Mouse (Mus musculus) neural tube, embryonic 13.5 days (tissue): ENCODE data around the gene Cd300lf. TPM values are rescaled to one million over a fixed set of nuclear protein-coding genes. Genes with fewer than 3 reads are reported as not detected.

ENCODE experiments used
- ATAC-seq: fragments of 200-750 bp; cut with Nextera tagmentation; 2 replicates; pipeline ENCODE4 v1.8.0; 2017; ENCODE audit warnings: low read depth, mild to moderate bottlenecking, moderate TSS enrichment, moderate library complexity
- H3K27ac ChIP-seq: fragments of 300-500 bp; sonication (generic); replicated peaks from 2 replicates; pipeline ENCODE4 v1.5.1; 2015; ENCODE audit warnings: moderate library complexity, mild to moderate bottlenecking, inconsistent platforms
- H3K27me3 ChIP-seq: fragments of 300-500 bp; sonication (generic); 2 replicates; pipeline ENCODE4 v1.6.1; 2015; ENCODE audit warnings: mild to moderate bottlenecking, inconsistent platforms
- H3K36me3 ChIP-seq: fragments of 300-500 bp; sonication (generic); 2 replicates; pipeline ENCODE4 v1.6.1; 2015; ENCODE audit warnings: mild to moderate bottlenecking, inconsistent platforms
- H3K4me1 ChIP-seq: fragments of 300-500 bp; sonication (generic); replicated peaks from 2 replicates; pipeline ENCODE4 v1.6.1; 2015; ENCODE audit warnings: inconsistent platforms
- H3K4me2 ChIP-seq: fragments of 300-500 bp; sonication (generic); 2 replicates; pipeline ENCODE4 v1.6.1; 2015; ENCODE audit warnings: inconsistent platforms, mild to moderate bottlenecking, moderate library complexity
- H3K4me3 ChIP-seq: fragments of 300-500 bp; sonication (generic); 2 replicates; pipeline ENCODE4 v1.5.1; 2015; ENCODE audit warnings: mild to moderate bottlenecking, inconsistent platforms
- H3K9ac ChIP-seq: fragments of 300-500 bp; sonication (generic); 2 replicates; pipeline ENCODE4 v1.6.1; 2015; ENCODE audit warnings: moderate library complexity, mild to moderate bottlenecking, inconsistent platforms
- H3K9me3 ChIP-seq: fragments of 300-500 bp; sonication (generic); 2 replicates; pipeline ENCODE4 v1.6.1; 2016; ENCODE audit warnings: inconsistent platforms
- WGBS: fragments of 180-500 bp; shearing (Covaris S2); methylation state at CpG from one replicate; pipeline ENCODE4 v1.1.7; 2015; 5-methylcytosine and 5-hydroxymethylcytosine counted together
- polyA plus RNA-seq: library from polyadenylated mRNA; unstranded; fragments of >200 nt; fragmentation: Nextera tagmentation; extraction: Ambion mirVana; gene quantifications from 2 replicates; pipeline ENCODE4 v1.2.1, GENCODE M21; 2015

Gene Cd300lf
- polyA plus RNA-seq, 1 experiment from 2014 or later: 0.14 TPM

- H3K9me3 ChIP-seq: no peaks in the 10 kb centered on the region
- peaks cover 66% of the 10 kb centered on the region for H3K27me3 ChIP-seq
- H3K4me2 ChIP-seq: no peak overlapping the region
- no peaks in the 10 kb centered on the region for H3K36me3 ChIP-seq
- no peak overlapping the region for H3K4me3 ChIP-seq
- H3K9ac ChIP-seq: no peak overlapping the region
- H3K27ac ChIP-seq: no peak overlapping the region
- peaks cover 16% of the 10 kb centered on the region for H3K4me1 ChIP-seq
- ATAC-seq: no peak
- WGBS: 34% methylated on average over 12 of the region's 12 CpGs
These were observed 24.3 kb upstream of the Cd300lf start for GRCm38 (mm10) chr11:115157933-115158719.

GRCm38 (mm10) chr11:115155053-115155634, 21.4 kb upstream of the Cd300lf start:
- 4% methylated on average over 5 of the region's 5 CpGs for WGBS
- peaks cover 50% of the 10 kb centered on the region for H3K27me3 ChIP-seq
- no peaks in the 10 kb centered on the region for H3K36me3 ChIP-seq

GRCm38 (mm10) chr11:115153699-115154292, 20.0 kb upstream of the Cd300lf start:
- peak overlapping the region; percentile 44 for H3K4me2 ChIP-seq
- H3K36me3 ChIP-seq: no peaks in the 10 kb centered on the region
- H3K4me3 ChIP-seq: peak overlapping the region; percentile 27
- peaks cover 50% of the 10 kb centered on the region for H3K27me3 ChIP-seq
- 0 out of 2 replicates have a peak, but pooled peaks cover 4% of the 10 kb centered on the region for H3K9me3 ChIP-seq
- peak; percentile 52 for ATAC-seq
- no peak overlapping the region for H3K27ac ChIP-seq
- peaks cover 18% of the 10 kb centered on the region for H3K4me1 ChIP-seq
- WGBS: 1% methylated on average over 35 of the region's 35 CpGs
- H3K9ac ChIP-seq: no peak overlapping the region

More at GRCm38 (mm10) chr11:115155053-115155634, 21.4 kb upstream of the Cd300lf start:
- H3K9ac ChIP-seq: no peak overlapping the region
- no peak overlapping the region for H3K4me2 ChIP-seq
- H3K4me1 ChIP-seq: peaks cover 18% of the 10 kb centered on the region
- no peak overlapping the region for H3K27ac ChIP-seq
- no peaks in the 10 kb centered on the region for H3K9me3 ChIP-seq
- ATAC-seq: no peak
- no peak overlapping the region for H3K4me3 ChIP-seq

GRCm38 (mm10) chr11:115153088-115153487, 19.3 kb upstream of the Cd300lf start:
- peaks cover 50% of the 10 kb centered on the region for H3K27me3 ChIP-seq
- H3K36me3 ChIP-seq: no peaks in the 10 kb centered on the region
- no peak for ATAC-seq
- no peak overlapping the region for H3K9ac ChIP-seq
- no peak overlapping the region for H3K27ac ChIP-seq
- H3K4me1 ChIP-seq: peaks cover 18% of the 10 kb centered on the region
- no peak overlapping the region for H3K4me3 ChIP-seq
- 0 out of 2 replicates have a peak, but pooled peaks cover 4% of the 10 kb centered on the region for H3K9me3 ChIP-seq
- 78% methylated on average over 9 of the region's 9 CpGs for WGBS
- H3K4me2 ChIP-seq: no peak overlapping the region

- Histone ChIP-seq H3K4me1 (peaks cover 18% of the 10 kb centered on the region), H3K4me2 (peak overlapping the region; percentile 58), H3K9me3 (0 out of 2 replicates have a peak, but pooled peaks cover 4% of the 10 kb centered on the region), H3K9ac (peak overlapping the region; percentile 71), H3K27me3 (peaks cover 44% of the 10 kb centered on the region), H3K27ac (no peak overlapping the region), H3K4me3 (peak overlapping the region; percentile 40), H3K36me3 (no peaks in the 10 kb centered on the region)
- peak; percentile 77 for ATAC-seq
- 8% methylated on average over 15 of the region's 15 CpGs for WGBS
These were observed 18.1 kb upstream of the Cd300lf start for GRCm38 (mm10) chr11:115151755-115152429.

GRCm38 (mm10) chr11:115150741-115151254, 17.0 kb upstream of the Cd300lf start:
- Histone ChIP-seq H3K4me3 (no peak overlapping the region), H3K9me3 (0 out of 2 replicates have a peak, but pooled peaks cover 4% of the 10 kb centered on the region), H3K36me3 (no peaks in the 10 kb centered on the region), H3K9ac (no peak overlapping the region), H3K4me1 (peaks cover 18% of the 10 kb centered on the region), H3K4me2 (no peak overlapping the region), H3K27me3 (peaks cover 33% of the 10 kb centered on the region), H3K27ac (no peak overlapping the region)
- no peak for ATAC-seq
- 43% methylated on average over 6 of the region's 6 CpGs for WGBS

- no peak overlapping the region for H3K4me3 ChIP-seq
- H3K27ac ChIP-seq: no peak overlapping the region
- no peak overlapping the region for H3K9ac ChIP-seq
- no peak overlapping the region for H3K4me2 ChIP-seq
- WGBS: 88% methylated on average over 4 of the region's 4 CpGs
- ATAC-seq: no peak
- no peaks in the 10 kb centered on the region for H3K36me3 ChIP-seq
- peaks cover 12% of the 10 kb centered on the region for H3K4me1 ChIP-seq
- 0 out of 2 replicates have a peak, but pooled peaks cover 4% of the 10 kb centered on the region for H3K9me3 ChIP-seq
- H3K27me3 ChIP-seq: peaks cover 3% of the 10 kb centered on the region
These were observed 14.0 kb upstream of the Cd300lf start for GRCm38 (mm10) chr11:115147813-115148212.

GRCm38 (mm10) chr11:115141970-115142369, 8.2 kb upstream of the Cd300lf start:
- Histone ChIP-seq H3K27ac (no peak overlapping the region), H3K4me2 (no peak overlapping the region), H3K36me3 (no peaks in the 10 kb centered on the region), H3K4me3 (no peak overlapping the region), H3K9me3 (no peaks in the 10 kb centered on the region), H3K4me1 (no peaks in the 10 kb centered on the region), H3K27me3 (no peaks in the 10 kb centered on the region), H3K9ac (no peak overlapping the region)
- ATAC-seq: no peak
- WGBS: 77% methylated on average over 2 of the region's 2 CpGs

GRCm38 (mm10) chr11:115138597-115139262, 4.9 kb upstream of the Cd300lf start:
- Histone ChIP-seq H3K9me3 (no peaks in the 10 kb centered on the region), H3K4me3 (no peak overlapping the region), H3K36me3 (no peaks in the 10 kb centered on the region), H3K4me2 (no peak overlapping the region), H3K9ac (no peak overlapping the region), H3K4me1 (no peaks in the 10 kb centered on the region), H3K27ac (no peak overlapping the region), H3K27me3 (no peaks in the 10 kb centered on the region)
- ATAC-seq: no peak
- 83% methylated on average over 5 of the region's 5 CpGs for WGBS

- no peak overlapping the region for H3K27ac ChIP-seq
- H3K9me3 ChIP-seq: no peaks in the 10 kb centered on the region
- no peak for ATAC-seq
- H3K4me3 ChIP-seq: no peak overlapping the region
- 75% methylated on average over 8 of the region's 8 CpGs for WGBS
- no peaks in the 10 kb centered on the region for H3K27me3 ChIP-seq
- no peak overlapping the region for H3K4me2 ChIP-seq
- H3K36me3 ChIP-seq: no peaks in the 10 kb centered on the region
- no peak overlapping the region for H3K9ac ChIP-seq
- H3K4me1 ChIP-seq: no peaks in the 10 kb centered on the region
These were observed 1.9 kb downstream of the Cd300lf start for GRCm38 (mm10) chr11:115131768-115132381.

GRCm38 (mm10) chr11:115129508-115130126, 4.2 kb downstream of the Cd300lf start:
- Histone ChIP-seq H3K36me3 (no peaks in the 10 kb centered on the region), H3K4me2 (no peak overlapping the region), H3K9ac (no peak overlapping the region), H3K27ac (no peak overlapping the region), H3K9me3 (no peaks in the 10 kb centered on the region), H3K4me3 (no peak overlapping the region), H3K27me3 (no peaks in the 10 kb centered on the region), H3K4me1 (no peaks in the 10 kb centered on the region)
- ATAC-seq: no peak
- WGBS: 90% methylated on average over 13 of the region's 13 CpGs
